Mouse (Mus musculus): ENCODE data around the gene Rtn1. TPM values are rescaled to one million over a fixed set of nuclear protein-coding genes. Genes with fewer than 3 reads are reported as not detected.
"Not testable (repeated sequence)": the region's sequence is repeated elsewhere in the genome, so short reads cannot be mapped to it uniquely, and the experiment has no call there.

Rtn1 gene
- total RNA-seq, 2 experiments from 2014 or later: 12.4 TPM

- intact Hi-C loops (cut with DNase I): no loop called here
- no peak for DNase-seq
These were observed 82.8 kb downstream of the Rtn1 start for GRCm38 (mm10) chr12:72326087-72326486.

GRCm38 (mm10) chr12:72325025-72325424, 83.8 kb downstream of the Rtn1 start:
- intact Hi-C loops (cut with DNase I): no loop called here

GRCm38 (mm10) chr12:72324210-72324871, 84.5 kb downstream of the Rtn1 start:
- intact Hi-C loops (cut with DNase I): no loop called here

More at GRCm38 (mm10) chr12:72325025-72325424, 83.8 kb downstream of the Rtn1 start:
- DNase-seq: no peak

GRCm38 (mm10) chr12:72323778-72324177, 85.1 kb downstream of the Rtn1 start:
- intact Hi-C loops (cut with DNase I): no loop called here
- DNase-seq: no peak

More at GRCm38 (mm10) chr12:72324210-72324871, 84.5 kb downstream of the Rtn1 start:
- no peak for DNase-seq

GRCm38 (mm10) chr12:72315732-72316465, 93.0 kb downstream of the Rtn1 start:
- DNase-seq: no peak
- intact Hi-C loops (cut with DNase I): no loop called here

- no peak for DNase-seq
- intact Hi-C loops (cut with DNase I): no loop called here
These were observed 98.0 kb downstream of the Rtn1 start for GRCm38 (mm10) chr12:72310818-72311217.

- DNase-seq: no peak
- intact Hi-C loops (cut with DNase I): no loop called here
These were observed 100.3 kb downstream of the Rtn1 start for GRCm38 (mm10) chr12:72308506-72308905.

GRCm38 (mm10) chr12:72306281-72306680, 102.6 kb downstream of the Rtn1 start:
- intact Hi-C loops (cut with DNase I): no loop called here
- no peak for DNase-seq

GRCm38 (mm10) chr12:72305421-72305820, 103.4 kb downstream of the Rtn1 start:
- intact Hi-C loops (cut with DNase I): no loop called here
- no peak for DNase-seq

- intact Hi-C loops (cut with DNase I): no loop called here
- DNase-seq: no peak
These were observed 103.9 kb downstream of the Rtn1 start for GRCm38 (mm10) chr12:72304985-72305384.

GRCm38 (mm10) chr12:72304347-72304688, 104.5 kb downstream of the Rtn1 start:
- DNase-seq: no peak
- intact Hi-C loops (cut with DNase I): no loop called here

- intact Hi-C loops (cut with DNase I): no loop called here
- no peak for DNase-seq
These were observed 105.1 kb downstream of the Rtn1 start for GRCm38 (mm10) chr12:72303624-72304346.

- DNase-seq: no peak
- intact Hi-C loops (cut with DNase I): no loop called here
These were observed 107.4 kb downstream of the Rtn1 start for GRCm38 (mm10) chr12:72301431-72301830.

GRCm38 (mm10) chr12:72300971-72301370, 107.9 kb downstream of the Rtn1 start:
- intact Hi-C loops (cut with DNase I): no loop called here
- no peak for DNase-seq

- peak; percentile 12 to 17 for DNase-seq
- intact Hi-C loops (cut with DNase I): no loop called here
These were observed 110.6 kb downstream of the Rtn1 start for GRCm38 (mm10) chr12:72298222-72298621.

GRCm38 (mm10) chr12:72296552-72296951, 112.3 kb downstream of the Rtn1 start:
- intact Hi-C loops (cut with DNase I): no loop called here
- no peak for DNase-seq

- DNase-seq; intact Hi-C loops (cut with DNase I): not testable (repeated sequence)
These were observed 115.7 kb downstream of the Rtn1 start for GRCm38 (mm10) chr12:72293185-72293584.

- intact Hi-C loops (cut with DNase I): no loop called here
- DNase-seq: no peak
These were observed 116.3 kb downstream of the Rtn1 start for GRCm38 (mm10) chr12:72292566-72292965.

- no peak for DNase-seq
- intact Hi-C loops (cut with DNase I): no loop called here
These were observed 117.6 kb downstream of the Rtn1 start for GRCm38 (mm10) chr12:72291266-72291665.

GRCm38 (mm10) chr12:72288215-72288614, 120.6 kb downstream of the Rtn1 start:
- intact Hi-C loops (cut with DNase I): no loop called here

GRCm38 (mm10) chr12:72287332-72288004, 121.4 kb downstream of the Rtn1 start:
- intact Hi-C loops (cut with DNase I): no loop called here
- no peak for DNase-seq

More at GRCm38 (mm10) chr12:72288215-72288614, 120.6 kb downstream of the Rtn1 start:
- DNase-seq: no peak
